Mouse (Mus musculus) lung, postnatal 0 days (tissue): Measurements from ENCODE around the gene Trp53i13. TPM values are rescaled to one million over a fixed set of nuclear protein-coding genes. Genes with fewer than 3 reads are reported as not detected.
A peak's percentile ranks its signal among the peaks of the same experiment; 100 is the strongest.

ENCODE experiments used
- ATAC-seq: fragments of 200-750 bp; cut with Nextera tagmentation; 2 replicates; pipeline ENCODE4 v1.8.0; 2017; ENCODE audit warnings: moderate library complexity
- DNase-seq: peaks from one replicate; pipeline ENCODE4 v3.0.0-alpha.2; 2016; ENCODE audit warnings: low spot score
- H3K27ac ChIP-seq: fragments of 300-500 bp; sonication (generic); 2 replicates; pipeline ENCODE4 v1.5.1; 2014; ENCODE audit warnings: antibody characterized with exemption, mild to moderate bottlenecking, low read length, mixed read lengths
- H3K27me3 ChIP-seq: fragments of 300-500 bp; sonication (generic); replicated peaks from 2 replicates; pipeline ENCODE4 v1.6.1; 2014; ENCODE audit warnings: low read length, mixed read lengths; ENCODE audit not compliant: insufficient read depth
- H3K36me3 ChIP-seq: fragments of 300-500 bp; sonication (generic); 2 replicates; pipeline ENCODE4 v1.6.1; 2014; ENCODE audit warnings: low read length, mixed read lengths; ENCODE audit not compliant: insufficient read depth
- H3K4me1 ChIP-seq: fragments of 300-500 bp; sonication (generic); 2 replicates; pipeline ENCODE4 v1.6.1; 2014; ENCODE audit warnings: antibody characterized with exemption, low read depth, low read length, mixed read lengths; ENCODE audit not compliant: insufficient read depth
- H3K4me2 ChIP-seq: fragments of 300-500 bp; sonication (generic); replicated peaks from 2 replicates; pipeline ENCODE4 v1.6.1; 2014; ENCODE audit warnings: low read depth, mild to moderate bottlenecking, low read length, moderate library complexity, mixed read lengths
- H3K4me3 ChIP-seq: fragments of 300-500 bp; sonication (generic); 2 replicates; pipeline ENCODE4 v1.5.1; 2014; ENCODE audit warnings: low read depth, low read length
- H3K9ac ChIP-seq: fragments of 300-500 bp; sonication (generic); replicated peaks from 2 replicates; pipeline ENCODE4 v1.6.1; 2014; ENCODE audit warnings: low read depth, mild to moderate bottlenecking
- H3K9me3 ChIP-seq: fragments of 300-500 bp; sonication (generic); 2 replicates; pipeline ENCODE4 v1.6.1; 2016; ENCODE audit warnings: low read length, mixed read lengths
- CTCF ChIP-seq: IDR thresholded peaks from 2 replicates; pipeline ENCODE4 v1.5.1; 2016; ENCODE audit warnings: antibody characterized with exemption, mild to moderate bottlenecking
- EP300 ChIP-seq: IDR thresholded peaks from 2 replicates; pipeline ENCODE4 v1.6.1; 2016; ENCODE audit warnings: antibody characterized with exemption, mild to moderate bottlenecking, control low read depth
- WGBS: fragments of 180-500 bp; shearing (Covaris S2); extraction: QIAGEN DNeasy Blood & Tissue Kit; methylation state at CpG from one replicate; pipeline ENCODE4 v1.1.7; 2014; 5-methylcytosine and 5-hydroxymethylcytosine counted together
- polyA plus RNA-seq: library from polyadenylated mRNA; unstranded; fragments of >200 nt; fragmentation: Nextera tagmentation; extraction: Ambion mirVana; gene quantifications from 2 replicates; pipeline ENCODE4 v1.2.1, GENCODE M21; 2015

Trp53i13 gene
- polyA plus RNA-seq, 1 experiment from 2014 or later: 32.9 TPM

- H3K4me1 ChIP-seq: peaks cover 22% of the 10 kb centered on the region
- DNase-seq: no peak
- no peaks in the 10 kb centered on the region for H3K27me3 ChIP-seq
- no peak overlapping the region for H3K9ac ChIP-seq
- TF ChIP-seq EP300: no peak
- no peak for TF ChIP-seq CTCF
- H3K27ac ChIP-seq: peak overlapping the region; percentile 86
- 0 out of 2 replicates have a peak overlapping the region, but pooled peaks have one; percentile 17 for H3K4me2 ChIP-seq
- no peaks in the 10 kb centered on the region for H3K9me3 ChIP-seq
- H3K36me3 ChIP-seq: peaks cover 21% of the 10 kb centered on the region
- 72% methylated on average over 12 of the region's 12 CpGs for whole genome bisulfite sequencing
- H3K4me3 ChIP-seq: no peak overlapping the region
- no peak for ATAC-seq
These were observed 17.3 kb downstream of the Trp53i13 start for GRCm38 (mm10) chr11:77498261-77499139.

GRCm38 (mm10) chr11:77497851-77498250 lies 17.9 kb downstream of the Trp53i13 start:
- H3K27ac ChIP-seq: peak overlapping the region; percentile 86
- H3K9me3 ChIP-seq: no peaks in the 10 kb centered on the region
- WGBS: 51% methylated on average over 4 of the region's 4 CpGs
- ATAC-seq (peak; percentile 67), DNase-seq (peak; percentile 75)
- no peak for TF ChIP-seq CTCF
- peaks cover 16% of the 10 kb centered on the region; the same call in 1 of the 2 replicates for H3K36me3 ChIP-seq
- no peak overlapping the region for H3K9ac ChIP-seq
- H3K4me2 ChIP-seq: 0 out of 2 replicates have a peak overlapping the region, but pooled peaks have one; percentile 17
- H3K4me3 ChIP-seq: no peak overlapping the region
- H3K27me3 ChIP-seq: no peaks in the 10 kb centered on the region
- H3K4me1 ChIP-seq: peaks cover 22% of the 10 kb centered on the region

GRCm38 (mm10) chr11:77497341-77497756 lies 18.4 kb downstream of the Trp53i13 start:
- H3K4me2 ChIP-seq: 0 out of 2 replicates have a peak overlapping the region, but pooled peaks have one; percentile 5
- no peak overlapping the region for H3K4me3 ChIP-seq
- peak overlapping the region; percentile 19; the same call in 1 of the 2 replicates for H3K9ac ChIP-seq
- no peaks in the 10 kb centered on the region for H3K9me3 ChIP-seq
- peaks cover 16% of the 10 kb centered on the region; the same call in 1 of the 2 replicates for H3K36me3 ChIP-seq
- peak overlapping the region; percentile 91 for H3K27ac ChIP-seq
- H3K27me3 ChIP-seq: no peaks in the 10 kb centered on the region
- 22% methylated on average over 6 of the region's 6 CpGs for WGBS
- peak; percentile 72 for ATAC-seq
- TF ChIP-seq CTCF: peak; percentile 61
- TF ChIP-seq EP300: peak; percentile 91
- DNase-seq: peak; percentile 89
- H3K4me1 ChIP-seq: peaks cover 22% of the 10 kb centered on the region

- Histone ChIP-seq H3K27me3 (no peaks in the 10 kb centered on the region), H3K9me3 (no peaks in the 10 kb centered on the region), H3K27ac (peak overlapping the region; percentile 73; the same call in 1 of the 2 replicates), H3K4me1 (peaks cover 35% of the 10 kb centered on the region), H3K36me3 (peaks cover 13% of the 10 kb centered on the region; the same call in 1 of the 2 replicates), H3K4me3 (no peak overlapping the region), H3K4me2 (peak overlapping the region; percentile 85; the same call in 1 of the 2 replicates), H3K9ac (no peak overlapping the region)
- no peak for ATAC-seq
- no peak for DNase-seq
- no peak for TF ChIP-seq EP300
- no peak for TF ChIP-seq CTCF
These were observed 20.3 kb downstream of the Trp53i13 start for GRCm38 (mm10) chr11:77495507-77495906.

- Histone ChIP-seq H3K4me3 (peak overlapping the region; percentile 84; the same call in 1 of the 2 replicates), H3K36me3 (peaks cover 6% of the 10 kb centered on the region; the same call in 1 of the 2 replicates), H3K9me3 (no peaks in the 10 kb centered on the region), H3K4me2 (peak overlapping the region; percentile 85), H3K27me3 (no peaks in the 10 kb centered on the region), H3K27ac (peak overlapping the region; percentile 91; the same call in 1 of the 2 replicates), H3K9ac (no peak overlapping the region), H3K4me1 (peaks cover 40% of the 10 kb centered on the region)
- 61% methylated on average over 6 of the region's 6 CpGs for WGBS
- ATAC-seq (no peak), DNase-seq (no peak)
- TF ChIP-seq CTCF (no peak), EP300 (no peak)
These were observed 21.0 kb downstream of the Trp53i13 start for GRCm38 (mm10) chr11:77494782-77495181.

GRCm38 (mm10) chr11:77494344-77494676 lies 21.5 kb downstream of the Trp53i13 start:
- no peak for TF ChIP-seq CTCF
- TF ChIP-seq EP300: no peak
- peaks cover 40% of the 10 kb centered on the region for H3K4me1 ChIP-seq

More at GRCm38 (mm10) chr11:77494344-77494676, 21.5 kb downstream of the Trp53i13 start:
- ATAC-seq (no peak), DNase-seq (no peak)
- no peaks in the 10 kb centered on the region for H3K9me3 ChIP-seq
- peak overlapping the region; percentile 91 for H3K27ac ChIP-seq
- H3K4me3 ChIP-seq: peak overlapping the region; percentile 84
- 17% methylated on average over 4 of the region's 4 CpGs for WGBS
- 0 out of 2 replicates have a peak, but pooled peaks cover 1% of the 10 kb centered on the region for H3K36me3 ChIP-seq
- H3K9ac ChIP-seq: peak overlapping the region; percentile 74
- no peaks in the 10 kb centered on the region for H3K27me3 ChIP-seq
- H3K4me2 ChIP-seq: peak overlapping the region; percentile 85
